Mouse (Mus musculus): ENCODE data around the gene Wdr27. TPM values are rescaled to one million over a fixed set of nuclear protein-coding genes. Genes with fewer than 3 reads are reported as not detected.
"Not testable (repeated sequence)": the region's sequence is repeated elsewhere in the genome, so short reads cannot be mapped to it uniquely, and the experiment has no call there.

The Wdr27 gene
- polyA plus RNA-seq, 1 experiment from 2014 or later, result 8.6 TPM

GRCm38 (mm10) chr17:14958686-14959327 lies 15.8 kb upstream of the Wdr27 start:
- Histone ChIP-seq H3K4me1 (peaks cover 9% of the 10 kb centered on the region), H3K9me3 (no peaks in the 10 kb centered on the region), H3K9ac (no peak overlapping the region), H3K27me3 (no peaks in the 10 kb centered on the region), H3K36me3 (peaks cover 17% of the 10 kb centered on the region), H3K4me2 (no peak overlapping the region), H3K4me3 (no peak overlapping the region), H3K27ac (no peak overlapping the region)
- 84% methylated on average over 5 of the region's 5 CpGs for WGBS
- no peak for ATAC-seq (ENCODE audit: borderline replicate concordance, extremely low read depth, low FRiP score, low TSS enrichment)

DNA sequence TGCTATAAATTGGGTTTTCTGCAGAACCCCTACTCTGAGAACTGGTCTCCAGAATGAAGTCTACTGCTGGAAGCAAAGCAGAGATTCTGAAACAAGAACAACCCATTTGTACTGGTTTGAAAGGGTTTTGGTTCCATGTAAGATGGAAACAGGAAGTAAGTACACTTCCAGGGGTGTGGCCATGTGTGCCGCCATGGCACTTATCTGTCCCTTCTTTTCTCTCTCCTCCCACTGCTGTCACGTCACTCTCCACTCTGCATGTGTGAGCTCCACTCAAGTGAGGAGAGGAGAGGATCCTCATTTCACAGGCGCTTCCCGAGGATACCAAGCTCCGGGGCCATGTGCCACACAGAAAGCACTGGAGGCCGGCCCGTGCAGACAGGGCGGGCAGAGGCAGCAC lies 10.5 kb upstream of the Wdr27 start:
- no peak overlapping the region for H3K4me2 ChIP-seq
- no peak overlapping the region for H3K9ac ChIP-seq
- no peak overlapping the region for H3K4me3 ChIP-seq
- H3K27ac ChIP-seq, result no peak overlapping the region
- 86% methylated on average over 8 of the region's 8 CpGs for WGBS
- H3K4me1 ChIP-seq, result no peaks in the 10 kb centered on the region
- peaks cover 58% of the 10 kb centered on the region for H3K36me3 ChIP-seq
- no peak for ATAC-seq (ENCODE audit: borderline replicate concordance, extremely low read depth, low FRiP score, low TSS enrichment)
- H3K9me3 ChIP-seq, result no peaks in the 10 kb centered on the region
- no peaks in the 10 kb centered on the region for H3K27me3 ChIP-seq

DNA sequence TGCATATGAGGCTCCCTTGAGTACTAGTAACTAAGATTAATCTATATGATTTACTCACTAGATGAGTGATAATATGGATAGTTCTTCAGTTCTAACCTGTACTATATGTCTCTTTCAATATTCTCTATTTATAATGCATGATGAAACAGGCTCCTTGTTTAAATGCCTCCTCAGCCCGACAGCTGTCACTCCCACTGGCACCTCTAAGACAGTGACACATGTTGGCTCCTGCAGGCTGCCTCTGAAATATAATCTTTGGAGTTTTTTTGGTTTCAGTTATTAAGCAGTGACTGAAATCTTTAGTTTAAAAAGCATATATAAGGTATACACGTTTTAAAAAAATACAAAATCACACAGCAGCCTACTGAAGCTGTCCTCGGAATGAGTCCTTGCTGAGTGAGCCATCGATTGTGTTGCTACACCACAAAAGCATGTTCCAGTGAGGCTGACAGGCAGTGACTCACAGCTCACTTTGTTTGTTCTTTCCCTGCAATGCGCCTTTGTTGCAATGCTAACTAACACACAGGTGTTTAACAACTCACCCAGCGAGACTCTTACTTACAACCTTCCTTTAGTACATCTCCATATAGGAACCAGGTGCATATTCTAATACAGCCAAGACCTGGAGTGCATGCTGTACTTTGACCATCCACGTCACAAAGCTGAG lies 6.3 kb upstream of the Wdr27 start:
- H3K4me1 ChIP-seq, result peaks cover 10% of the 10 kb centered on the region; the same call in 1 of the 2 replicates
- no peaks in the 10 kb centered on the region for H3K9me3 ChIP-seq
- H3K9ac ChIP-seq, result no peak overlapping the region
- no peak overlapping the region for H3K4me2 ChIP-seq
- 84% methylated on average over 7 of the region's 7 CpGs for WGBS
- no peak overlapping the region for H3K4me3 ChIP-seq
- no peak overlapping the region for H3K27ac ChIP-seq
- H3K27me3 ChIP-seq, result no peaks in the 10 kb centered on the region
- peaks cover 71% of the 10 kb centered on the region for H3K36me3 ChIP-seq
- no peak for ATAC-seq (ENCODE audit: borderline replicate concordance, extremely low read depth, low FRiP score, low TSS enrichment)

GRCm38 (mm10) chr17:14944551-14944950 lies 1.6 kb upstream of the Wdr27 start:
- WGBS, result 86% methylated on average over 1 of the region's 1 CpGs
- peaks cover 22% of the 10 kb centered on the region for H3K4me1 ChIP-seq
- ATAC-seq (ENCODE audit: borderline replicate concordance, extremely low read depth, low FRiP score, low TSS enrichment), result no peak
- no peaks in the 10 kb centered on the region for H3K9me3 ChIP-seq
- H3K27ac ChIP-seq, result no peak overlapping the region
- peaks cover 30% of the 10 kb centered on the region for H3K36me3 ChIP-seq
- no peaks in the 10 kb centered on the region for H3K27me3 ChIP-seq
- H3K4me3 ChIP-seq, result peak overlapping the region; percentile 85; the same call in 1 of the 2 replicates
- H3K4me2 ChIP-seq, result peak overlapping the region; percentile 87; the same call in 1 of the 2 replicates
- no peak overlapping the region for H3K9ac ChIP-seq

- H3K4me1 ChIP-seq, result peaks cover 22% of the 10 kb centered on the region
- WGBS, result 16% methylated on average over 16 of the region's 16 CpGs
- no peaks in the 10 kb centered on the region for H3K27me3 ChIP-seq
- H3K4me3 ChIP-seq, result peak overlapping the region; percentile 85
- 0 out of 2 replicates have a peak overlapping the region, but pooled peaks have one; percentile 72 for H3K27ac ChIP-seq
- H3K36me3 ChIP-seq, result peaks cover 25% of the 10 kb centered on the region
- no peaks in the 10 kb centered on the region for H3K9me3 ChIP-seq
- peak overlapping the region; percentile 87 for H3K9ac ChIP-seq
- H3K4me2 ChIP-seq, result peak overlapping the region; percentile 87
- ATAC-seq (ENCODE audit: borderline replicate concordance, extremely low read depth, low FRiP score, low TSS enrichment), result peak; percentile 15; the same call in 1 of the 2 replicates
Observed at GRCm38 (mm10) chr17:14943729-14944059, 736 bp upstream of the Wdr27 start.

GRCm38 (mm10) chr17:14942181-14942580 lies 777 bp downstream of the Wdr27 start:
- not testable (repeated sequence) for ATAC-seq (ENCODE audit: borderline replicate concordance, extremely low read depth, low FRiP score, low TSS enrichment)

GRCm38 (mm10) chr17:14935841-14936605 lies 6.9 kb downstream of the Wdr27 start:
- H3K4me2 ChIP-seq, result no peak overlapping the region
- H3K27ac ChIP-seq, result no peak overlapping the region
- no peak for ATAC-seq (ENCODE audit: borderline replicate concordance, extremely low read depth, low FRiP score, low TSS enrichment)
- H3K9ac ChIP-seq, result no peak overlapping the region
- 48% methylated on average over 5 of the region's 5 CpGs for WGBS
- no peaks in the 10 kb centered on the region for H3K27me3 ChIP-seq
- no peaks in the 10 kb centered on the region for H3K4me1 ChIP-seq
- no peak overlapping the region for H3K4me3 ChIP-seq
- no peaks in the 10 kb centered on the region for H3K9me3 ChIP-seq
- no peaks in the 10 kb centered on the region for H3K36me3 ChIP-seq

More at GRCm38 (mm10) chr17:14942181-14942580, 777 bp downstream of the Wdr27 start:
- peak overlapping the region; percentile 87; the same call in 1 of the 2 replicates for H3K9ac ChIP-seq
- peak overlapping the region; percentile 85 for H3K4me3 ChIP-seq
- H3K4me1 ChIP-seq, result peaks cover 22% of the 10 kb centered on the region
- not testable (repeated sequence) for H3K9me3 ChIP-seq, H3K27ac ChIP-seq, H3K27me3 ChIP-seq
- WGBS, result 58% methylated on average over 6 of the region's 6 CpGs
- peak overlapping the region; percentile 87 for H3K4me2 ChIP-seq
- H3K36me3 ChIP-seq, result peaks cover 19% of the 10 kb centered on the region; the same call in 1 of the 2 replicates

GRCm38 (mm10) chr17:14935280-14935679 lies 7.7 kb downstream of the Wdr27 start:
- H3K36me3 ChIP-seq; ATAC-seq (ENCODE audit: borderline replicate concordance, extremely low read depth, low FRiP score, low TSS enrichment); H3K4me1 ChIP-seq; H3K27ac ChIP-seq; H3K4me2 ChIP-seq; H3K4me3 ChIP-seq; H3K27me3 ChIP-seq; H3K9me3 ChIP-seq; H3K9ac ChIP-seq: not testable (repeated sequence)
- WGBS, result 69% methylated on average over 14 of the region's 14 CpGs

DNA sequence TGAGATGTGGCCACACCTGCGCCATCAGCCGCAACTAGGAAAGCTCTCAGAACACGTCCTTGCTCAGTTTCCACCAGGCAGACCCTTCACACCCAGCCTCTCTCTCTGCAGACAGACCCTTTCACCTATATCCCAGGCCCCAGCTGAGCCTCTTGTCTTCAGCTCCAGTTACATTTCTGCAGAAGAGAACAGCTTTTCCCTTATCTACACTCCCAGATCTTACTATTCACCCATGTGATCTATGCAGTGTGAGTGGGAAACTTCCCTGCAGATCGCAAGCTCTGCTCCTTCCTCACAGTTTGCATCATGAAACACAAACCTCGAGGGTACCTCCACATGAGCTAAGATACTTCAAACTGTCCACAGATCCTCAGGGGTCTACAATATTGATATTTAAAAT lies 11.5 kb downstream of the Wdr27 start:
- Histone ChIP-seq H3K9me3 (no peaks in the 10 kb centered on the region), H3K4me1 (no peaks in the 10 kb centered on the region), H3K36me3 (no peaks in the 10 kb centered on the region), H3K9ac (no peak overlapping the region), H3K4me3 (no peak overlapping the region), H3K27ac (no peak overlapping the region), H3K27me3 (no peaks in the 10 kb centered on the region), H3K4me2 (no peak overlapping the region)
- no peak for ATAC-seq (ENCODE audit: borderline replicate concordance, extremely low read depth, low FRiP score, low TSS enrichment)
- 77% methylated on average over 5 of the region's 5 CpGs for whole genome bisulfite sequencing

GRCm38 (mm10) chr17:14930697-14931096 lies 12.3 kb downstream of the Wdr27 start:
- H3K4me2 ChIP-seq, result no peak overlapping the region
- H3K4me3 ChIP-seq, result no peak overlapping the region
- no peaks in the 10 kb centered on the region for H3K9me3 ChIP-seq
- no peaks in the 10 kb centered on the region for H3K36me3 ChIP-seq
- H3K9ac ChIP-seq, result no peak overlapping the region
- H3K27ac ChIP-seq, result no peak overlapping the region
- H3K4me1 ChIP-seq, result no peaks in the 10 kb centered on the region
- H3K27me3 ChIP-seq, result no peaks in the 10 kb centered on the region
- WGBS, result 70% methylated on average over 7 of the region's 7 CpGs
- ATAC-seq (ENCODE audit: borderline replicate concordance, extremely low read depth, low FRiP score, low TSS enrichment), result no peak

GRCm38 (mm10) chr17:14928631-14929030 lies 14.3 kb downstream of the Wdr27 start:
- H3K4me2 ChIP-seq, result no peak overlapping the region
- ATAC-seq (ENCODE audit: borderline replicate concordance, extremely low read depth, low FRiP score, low TSS enrichment), result no peak
- H3K4me1 ChIP-seq, result no peaks in the 10 kb centered on the region

More at GRCm38 (mm10) chr17:14928631-14929030, 14.3 kb downstream of the Wdr27 start:
- Histone ChIP-seq H3K36me3 (no peaks in the 10 kb centered on the region), H3K9me3 (no peaks in the 10 kb centered on the region), H3K27ac (no peak overlapping the region), H3K27me3 (no peaks in the 10 kb centered on the region), H3K4me3 (no peak overlapping the region), H3K9ac (no peak overlapping the region)
- WGBS, result 50% methylated on average over 5 of the region's 5 CpGs
